Mouse (Mus musculus) Muller cell, postnatal 12 days (primary cell): ENCODE results near the gene Il31ra.
A peak's percentile ranks its signal among the peaks of the same experiment; 100 is the strongest.
"Not testable (repeated sequence)": the region's sequence is repeated elsewhere in the genome, so short reads cannot be mapped to it uniquely, and the experiment has no call there.

Experiments used
- DNase-seq: peaks from one replicate; pipeline ENCODE4 v3.0.0-alpha.2; 2015; ENCODE audit errors: inconsistent ontology term

The Il31ra gene

DNA sequence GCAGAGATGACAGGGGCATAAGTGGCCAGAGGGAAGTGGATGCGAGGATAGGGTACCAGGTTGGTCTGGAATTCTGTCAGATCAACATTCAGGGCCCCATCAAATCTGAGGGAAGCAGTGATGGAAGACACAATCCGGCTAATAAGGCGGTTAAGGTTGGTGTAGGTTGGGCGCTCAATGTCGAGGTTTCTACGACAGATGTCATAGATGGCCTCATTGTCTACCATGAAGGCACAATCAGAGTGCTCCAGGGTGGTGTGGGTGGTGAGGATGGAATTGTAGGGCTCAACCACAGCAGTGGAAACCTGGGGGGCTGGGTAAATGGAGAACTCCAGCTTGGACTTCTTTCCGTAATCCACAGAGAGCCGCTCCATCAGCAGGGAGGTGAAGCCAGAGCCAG is at the start of gene Il31ra:
TSS of gene Il31ra (minus strand) at position 101 of the 400 bp plus-strand sequence.
- DNase-seq, result not testable (repeated sequence)

GRCm38 (mm10) chr13:112642897-112643296 is 48.7 kb upstream of the Il31ra start:
- no peak for DNase-seq

DNA sequence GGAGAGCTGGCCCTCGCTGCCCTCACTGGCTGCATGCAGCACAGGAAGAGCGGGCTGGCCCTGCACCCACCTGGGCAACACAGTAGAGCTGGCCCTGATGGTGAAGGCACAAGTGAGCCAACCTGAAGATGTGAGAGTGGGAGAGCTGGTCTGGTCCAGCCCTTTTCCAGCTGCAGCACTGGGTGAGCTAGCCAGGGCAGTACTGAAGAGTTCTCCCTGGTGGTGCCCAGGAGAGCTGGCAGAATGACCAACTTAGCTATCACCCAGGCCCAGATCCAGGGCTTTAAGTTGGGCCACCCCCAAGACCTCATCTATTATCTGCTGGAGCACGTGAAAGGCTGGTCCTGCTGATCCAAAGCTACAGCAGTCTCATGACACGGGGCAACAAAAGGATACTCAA is 45.0 kb upstream of the Il31ra start:
- DNase-seq, result no peak

DNA sequence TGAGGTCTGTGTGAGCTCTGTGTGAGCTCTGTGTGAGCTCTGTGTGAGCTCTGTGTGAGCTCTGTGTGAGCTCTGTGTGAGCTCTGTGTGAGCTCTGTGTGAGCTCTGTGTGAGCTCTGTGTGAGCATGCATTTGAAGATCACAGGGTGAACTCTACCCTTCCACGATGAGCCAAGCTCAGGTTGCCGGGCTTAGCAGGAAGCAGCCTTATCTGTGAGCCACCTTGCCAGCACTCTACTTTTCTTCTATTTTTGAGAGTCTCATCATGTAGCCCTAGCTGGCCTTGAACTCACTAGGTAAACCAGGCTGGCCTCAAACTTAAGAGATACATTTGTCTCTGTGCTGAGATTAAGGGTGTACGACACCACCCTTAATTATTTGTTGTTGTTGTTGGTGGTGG is 42.3 kb upstream of the Il31ra start:
- DNase-seq, result no peak

DNA sequence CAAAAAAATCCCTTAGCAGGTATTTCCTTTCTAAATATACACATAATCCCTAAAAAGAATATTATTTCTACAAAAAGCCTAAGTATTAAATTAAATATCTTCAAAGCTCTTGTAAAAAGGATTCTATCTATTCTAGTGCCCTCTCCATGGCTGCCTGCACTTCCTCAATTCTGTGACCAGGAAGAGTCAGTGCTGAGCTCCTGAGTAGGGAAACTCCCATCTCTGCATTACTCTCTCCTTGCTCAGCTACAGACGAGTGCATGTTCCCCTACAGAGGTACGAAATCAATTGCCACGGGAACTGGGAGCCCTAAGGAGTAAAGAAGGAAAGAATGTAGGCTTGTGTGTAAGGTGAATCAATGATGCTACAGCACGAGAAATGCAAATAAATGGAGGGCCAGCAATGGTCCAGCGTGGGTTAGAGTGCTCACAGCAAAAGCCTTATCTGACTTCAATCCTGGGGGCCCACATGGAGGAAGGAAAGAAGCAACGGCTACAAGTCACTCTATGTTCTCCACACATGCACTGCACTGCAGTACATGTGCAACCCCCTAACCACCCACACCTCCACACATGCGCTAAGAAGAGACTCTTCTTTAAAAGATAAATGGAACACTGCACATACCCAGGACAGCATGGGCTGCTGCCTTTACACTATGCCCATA is 41.1 kb upstream of the Il31ra start:
- no peak for DNase-seq

- DNase-seq, result no peak
These were observed 31.4 kb upstream of the Il31ra start for GRCm38 (mm10) chr13:112625566-112625965.

DNA sequence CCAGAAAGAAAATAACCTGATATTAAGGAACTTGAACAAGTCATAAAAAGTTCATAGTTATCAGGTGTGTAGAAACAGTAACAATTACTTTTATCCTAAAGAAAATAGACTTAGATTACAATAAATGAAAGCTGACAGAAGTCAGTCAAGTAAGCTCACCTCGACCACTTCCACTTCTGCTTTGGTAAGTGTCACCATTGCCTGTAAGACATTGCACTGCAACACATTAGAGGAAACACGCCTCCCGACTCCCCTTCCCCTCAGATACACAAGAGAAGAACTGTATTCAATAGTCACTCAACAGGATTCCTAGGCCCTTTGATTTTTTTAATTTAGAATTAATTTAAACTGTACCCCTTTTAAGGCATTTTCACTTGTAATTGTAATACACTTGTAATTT is 30.5 kb upstream of the Il31ra start:
- DNase-seq, result no peak

DNA sequence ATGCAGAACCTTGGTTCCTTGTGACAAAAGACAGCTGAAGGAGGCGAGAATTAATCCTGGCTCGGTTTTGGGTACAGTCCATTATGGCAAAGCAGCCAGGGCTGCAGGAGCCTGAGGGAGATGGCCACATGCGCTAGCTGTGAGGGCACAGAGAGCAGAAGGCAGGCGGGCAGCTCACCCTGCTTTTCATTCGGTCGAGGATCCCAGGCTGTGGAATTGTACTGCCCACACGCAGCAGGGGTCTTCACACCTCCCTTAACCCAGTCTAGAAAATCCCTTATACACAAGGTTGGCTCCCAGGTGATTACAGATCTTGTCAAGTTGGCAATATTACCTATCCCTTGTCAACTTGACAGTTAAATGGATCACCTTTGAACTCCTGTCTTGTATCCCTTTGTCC is 29.5 kb upstream of the Il31ra start:
- no peak for DNase-seq

DNA sequence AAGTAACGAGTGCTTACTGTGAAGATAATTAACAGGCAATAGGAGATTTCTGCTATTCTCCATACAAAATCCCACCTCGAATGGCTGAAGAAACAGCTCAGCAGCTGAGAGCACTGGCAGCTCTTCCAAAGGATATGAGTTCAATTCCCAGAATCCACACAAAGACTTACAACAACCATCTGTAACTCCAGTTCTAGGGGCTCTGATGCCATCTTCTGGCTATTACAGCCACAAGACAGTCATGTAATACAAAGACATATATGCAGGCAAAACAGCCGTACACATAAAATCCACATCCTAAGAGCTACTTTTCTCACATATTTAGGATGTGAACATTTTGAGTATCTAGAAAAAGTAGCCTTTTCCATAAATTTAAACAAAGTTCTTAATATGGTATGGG is 27.4 kb upstream of the Il31ra start:
- DNase-seq, result no peak

DNA sequence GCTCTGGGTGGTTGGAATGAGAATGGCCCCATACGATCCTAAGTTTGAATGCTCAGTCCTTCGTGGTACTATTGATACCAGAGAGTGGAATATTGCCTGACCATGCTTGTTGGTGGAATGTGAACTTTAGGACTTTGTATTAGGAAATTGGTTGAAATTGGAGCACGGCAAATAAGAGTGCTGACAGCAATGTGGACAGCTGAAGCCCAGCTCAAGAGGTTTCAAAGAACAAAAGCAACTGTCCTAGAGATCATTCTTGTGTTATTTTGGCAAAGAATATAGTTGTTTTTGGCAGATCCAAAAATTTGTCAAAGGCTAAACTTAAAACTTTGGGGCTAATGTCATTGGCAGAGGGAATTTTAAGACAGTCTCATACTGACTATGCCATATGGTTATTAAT is 14.4 kb upstream of the Il31ra start:
- no peak for DNase-seq

DNA sequence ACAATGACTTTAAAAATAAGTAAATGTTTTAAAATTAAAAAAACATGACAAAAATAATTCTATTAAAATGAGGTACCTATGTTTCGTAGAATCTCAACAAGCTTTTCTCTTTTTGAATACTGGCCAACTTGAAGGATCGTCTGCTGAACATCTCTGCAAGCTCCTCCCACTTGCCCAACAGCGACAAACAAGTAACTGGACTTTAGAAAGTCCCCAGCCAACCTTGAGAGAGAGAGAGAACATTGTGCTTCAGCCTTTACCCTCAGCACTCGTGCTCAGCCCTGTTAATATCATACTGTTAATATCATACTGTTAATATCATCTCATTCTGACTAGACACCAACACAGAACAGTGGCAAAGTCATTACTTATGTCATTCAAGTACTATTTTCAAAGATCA is 10.3 kb upstream of the Il31ra start:
- DNase-seq, result no peak

DNA sequence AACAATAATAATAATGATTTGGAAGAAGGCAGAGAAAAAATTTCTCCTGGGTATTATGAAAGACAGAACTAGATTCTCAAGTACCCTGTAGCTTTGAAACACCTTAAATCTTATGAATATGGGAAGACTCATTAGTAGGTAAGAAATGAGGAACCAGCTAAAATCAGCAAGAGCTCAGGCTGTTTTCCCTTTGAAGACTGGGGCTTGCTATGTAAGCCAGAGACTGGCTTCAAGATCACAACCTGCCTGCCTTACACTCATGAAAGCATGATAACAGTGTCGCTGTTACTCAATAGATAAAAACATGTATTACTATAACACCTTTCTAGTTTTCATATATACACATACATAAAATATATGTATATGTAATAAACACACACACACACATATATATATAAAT is 9.7 kb upstream of the Il31ra start:
- DNase-seq, result no peak

- no peak for DNase-seq
These were observed 8.4 kb upstream of the Il31ra start for GRCm38 (mm10) chr13:112602607-112603006.

- DNase-seq, result no peak
These were observed 3.9 kb downstream of the Il31ra start for GRCm38 (mm10) chr13:112590254-112590653.

- DNase-seq, result no peak
These were observed 4.5 kb downstream of the Il31ra start for GRCm38 (mm10) chr13:112589625-112590024.

GRCm38 (mm10) chr13:112584556-112585237 is 9.5 kb downstream of the Il31ra start:
- DNase-seq, result peak; percentile 11

GRCm38 (mm10) chr13:112582291-112582690 is 11.9 kb downstream of the Il31ra start:
- DNase-seq, result peak; percentile 24

- DNase-seq, result peak; percentile 76
These were observed 12.4 kb downstream of the Il31ra start for GRCm38 (mm10) chr13:112581796-112582195.

DNA sequence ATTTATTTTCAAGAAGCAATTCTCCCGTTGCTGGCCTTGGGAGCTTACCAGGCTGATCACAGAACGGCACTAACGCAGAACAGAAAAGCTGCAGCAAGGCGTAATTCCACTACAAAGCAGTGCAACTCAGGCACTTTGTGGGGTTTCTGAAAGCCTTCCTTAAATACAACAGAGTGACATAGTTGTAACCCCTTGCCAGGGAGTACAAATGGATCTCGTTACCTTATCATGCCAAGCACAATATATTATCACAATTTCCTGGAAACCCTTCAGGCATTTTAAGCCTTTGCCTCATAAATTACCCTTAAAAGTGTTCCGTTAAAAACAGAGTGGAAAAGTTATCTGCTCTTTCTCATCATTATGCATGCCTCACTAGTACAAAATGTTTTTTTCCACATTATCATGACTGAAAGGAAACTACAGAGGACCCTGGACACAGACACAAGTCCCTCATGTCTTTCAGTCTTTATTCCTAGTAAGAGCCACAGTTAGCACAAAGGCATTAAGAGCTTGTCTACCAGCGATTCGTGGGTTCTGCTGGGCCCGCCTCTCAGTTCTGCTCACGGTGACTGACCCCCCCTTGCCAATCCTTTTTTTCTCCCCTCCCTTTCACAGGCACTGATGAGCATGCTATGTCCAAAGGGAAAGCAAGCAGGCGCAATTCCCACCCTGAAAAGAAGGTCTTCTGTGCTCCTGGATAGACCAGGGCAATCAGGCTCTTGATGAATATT is 13.4 kb downstream of the Il31ra start:
- DNase-seq, result no peak

DNA sequence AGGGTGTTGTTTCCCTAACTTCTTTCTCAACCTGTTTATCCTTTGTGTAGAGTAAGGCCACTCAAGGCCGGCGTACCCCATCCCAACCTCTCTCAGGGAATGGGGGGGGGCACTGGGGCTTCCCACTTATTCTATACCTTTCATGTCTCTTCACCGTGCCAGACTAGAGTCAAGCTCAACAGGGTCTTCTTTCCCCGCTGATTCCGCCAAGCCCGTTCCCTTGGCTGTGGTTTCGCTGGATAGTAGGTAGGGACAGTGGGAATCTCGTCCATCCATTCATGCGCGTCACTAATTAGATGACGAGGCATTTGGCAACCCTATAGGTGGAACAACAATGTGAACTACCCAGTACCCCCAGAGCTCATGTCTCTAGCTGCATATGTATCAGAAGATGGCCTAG is 16.1 kb downstream of the Il31ra start:
- DNase-seq, result not testable (repeated sequence)

- DNase-seq, result no peak
These were observed 20.4 kb downstream of the Il31ra start for GRCm38 (mm10) chr13:112573800-112574199.

GRCm38 (mm10) chr13:112570768-112571167 is 23.4 kb downstream of the Il31ra start:
- DNase-seq, result no peak

- no peak for DNase-seq
These were observed 24.6 kb downstream of the Il31ra start for GRCm38 (mm10) chr13:112569606-112570005.
